Mouse (Mus musculus) liver, embryonic 14.5 days (tissue): ENCODE measurements around the gene Tpx2.

Experiments
- CTCF ChIP-seq: IDR thresholded peaks from 2 replicates; pipeline ENCODE4 v1.5.1; 2016; ENCODE audit warnings: antibody characterized with exemption, low read depth, control low read depth
- EP300 ChIP-seq: IDR thresholded peaks from 2 replicates; pipeline ENCODE4 v1.6.1; 2016; ENCODE audit warnings: antibody characterized with exemption, low read depth

- TF ChIP-seq CTCF: no peak
- TF ChIP-seq EP300: no peak
Observed at GRCm38 (mm10) chr2:152819926-152820325, 27.8 kb upstream of the Tpx2 start.
